Comparison of ENCODE assay signal across 8 mouse cellular contexts in genomic region chr10:78159906-78160305, GRCm38 (mm10). TPM values are rescaled to one million over a fixed set of nuclear protein-coding genes. Genes with fewer than 3 reads are reported as not detected.
DNase-seq lines count a peak whose midpoint lies in the region; ATAC-seq lines count a peak whose summit lies in the region.

No protein-coding gene starts in this region.

- H3K4me1 ChIP-seq in intestine, embryonic 15.5 days (replicated peaks): peaks cover 7% of the 10 kb centered on the region
- H3K4me1 ChIP-seq in midbrain, embryonic 10.5 days: peaks cover 9% of the 10 kb centered on the region

- H3K9ac ChIP-seq in intestine, embryonic 15.5 days: no peak overlapping the region

- peak overlapping the region; percentile 54 for H3K4me2 ChIP-seq in intestine, embryonic 15.5 days (replicated peaks)

- H3K36me3 ChIP-seq in intestine, embryonic 15.5 days: 0 out of 2 replicates have a peak, but pooled peaks cover 10% of the 10 kb centered on the region
- H3K36me3 ChIP-seq in midbrain, embryonic 10.5 days: peaks cover 26% of the 10 kb centered on the region

- peak; percentile 83 for ATAC-seq in intestine, embryonic 15.5 days

- peak; percentile 80 to 85 for DNase-seq in adrenal gland, adult 18-20 months (ENCODE audit: low spot score in 2 of 2)
- peak; percentile 86 for DNase-seq in embryo, embryonic 11 days
- DNase-seq in gastrocnemius, postnatal 36 days: peak; percentile 73 to 81
- peak; percentile 73 to 81 for DNase-seq in left cerebral cortex, postnatal 36 days (ENCODE audit: low spot score in 2 of 2)
- peak; percentile 83 for DNase-seq in midbrain, embryonic 10.5 days (ENCODE audit: low spot score)
- DNase-seq in right cerebral cortex, postnatal 36 days (ENCODE audit: low spot score in 2 of 2): peak; percentile 61 to 62
- DNase-seq in urinary bladder, postnatal 4 days (ENCODE audit: low spot score in 2 of 2): peak; percentile 75 to 86

- peak overlapping the region; percentile 12; the same call in 1 of the 2 replicates for H3K4me3 ChIP-seq in intestine, embryonic 15.5 days (replicated peaks)
- peak overlapping the region; percentile 26; the same call in 1 of the 2 replicates for H3K4me3 ChIP-seq in midbrain, embryonic 10.5 days

- intact Hi-C loops in gastrocnemius, postnatal 36 days (cut with DNase I): loop anchor here (2.0 to 5.0 kb wide), 3 partner anchors 91 to 175 kb away; partner anchors contain the start of gene Icosl
- intact Hi-C loops in left cerebral cortex, postnatal 36 days (cut with DNase I): loop anchor here (5.0 kb wide), 1 partner anchor 133 kb away; no protein-coding TSS in a partner anchor

- H3K27ac ChIP-seq in intestine, embryonic 15.5 days: peak overlapping the region; percentile 64
- no peak overlapping the region for H3K27ac ChIP-seq in midbrain, embryonic 10.5 days (replicated peaks)

- H3K27me3 ChIP-seq in intestine, embryonic 15.5 days (replicated peaks): no peaks in the 10 kb centered on the region
- no peaks in the 10 kb centered on the region for H3K27me3 ChIP-seq in midbrain, embryonic 10.5 days (ENCODE audit: low read depth, poor library complexity, severe bottlenecking)

- no peaks in the 10 kb centered on the region for H3K9me3 ChIP-seq in intestine, embryonic 15.5 days
- no peaks in the 10 kb centered on the region for H3K9me3 ChIP-seq in midbrain, embryonic 10.5 days (replicated peaks)

- 4% methylated on average over 7 of the region's 7 CpGs for WGBS in intestine, embryonic 15.5 days
- WGBS in midbrain, embryonic 10.5 days: 4% methylated on average over 7 of the region's 7 CpGs

RNA-seq across cellular contexts. Expression of gene D10Jhu81e, which starts 9.7 kb away (rescaled TPM):
- 100 to 1,000 TPM; 275 to 312 TPM for total RNA-seq in adrenal gland, adult 18-20 months (2021)
- 100 to 1,000 TPM; 207 to 245 TPM for total RNA-seq in gastrocnemius, postnatal 36 days (2021)
- polyA plus RNA-seq in intestine, embryonic 15.5 days (2015; fragmentation: Nextera tagmentation; extraction: Ambion mirVana): 34.9 and 37.2 TPM in 2 replicates
- total RNA-seq in left cerebral cortex, postnatal 36 days (2021): 100 to 1,000 TPM; 108 to 123 TPM
- 17.7 and 18.2 TPM in 2 replicates for polyA plus RNA-seq in midbrain, embryonic 10.5 days (2016; fragmentation: Nextera tagmentation; extraction: Ambion mirVana)

RNA-seq across cellular contexts. Expression of gene Pwp2, which starts 25.0 kb away (rescaled TPM):
- total RNA-seq in adrenal gland, adult 18-20 months (2021): 10 to 100 TPM; 17.9 to 21.4 TPM
- total RNA-seq in gastrocnemius, postnatal 36 days (2021): 1 to 10 TPM; 7.6 to 9.9 TPM
- polyA plus RNA-seq in intestine, embryonic 15.5 days (2015; fragmentation: Nextera tagmentation; extraction: Ambion mirVana): 17.5 and 17.7 TPM in 2 replicates
- total RNA-seq in left cerebral cortex, postnatal 36 days (2021): 10 to 100 TPM; 18.9 TPM
- 29.8 and 31.1 TPM in 2 replicates for polyA plus RNA-seq in midbrain, embryonic 10.5 days (2016; fragmentation: Nextera tagmentation; extraction: Ambion mirVana)
